Mouse (Mus musculus) adrenal gland (tissue): ENCODE data around the gene Nusap1.
"Not testable (repeated sequence)": the region's sequence is repeated elsewhere in the genome, so short reads cannot be mapped to it uniquely, and the experiment has no call there.

ENCODE experiments used
- intact Hi-C: fragments of 180-260 bp; cut with DNase I; formaldehyde crosslinking; loops from one replicate; pipeline ENCODE4 v1.15.1; 2025
- long read RNA-seq, 2 experiments: library from polyadenylated mRNA; unstranded; transcript quantifications; one replicate each; pipeline ENCODE4 v2.0.0; 2020; ENCODE audit warnings: borderline replicate concordance in 1 of 2; ENCODE audit not compliant: insufficient replicate concordance in 1 of 2

Nusap1 gene
- long read RNA-seq, experiment 1, partial matches to known transcripts = 0 of 3 reads
- long read RNA-seq, experiment 1, other reads (novel, unspliced or antisense) = 0 of 3 reads
- long read RNA-seq, experiment 2, partial matches to known transcripts = 0 of 2 reads
- long read RNA-seq, experiment 2, other reads (novel, unspliced or antisense) = 0 of 2 reads

GRCm38 (mm10) chr2:119618199-119618982 lies at the start of gene Nusap1, which contains the start of gene Oip5:
Nusap1 (plus strand) TSS chr2:119618298.
Oip5 (minus strand) TSS chr2:119618469.
- intact Hi-C loops = loop anchor here (10.0 kb wide), 1 partner anchor 46 kb away; the partner anchor contains the start of gene Ndufaf1

GRCm38 (mm10) chr2:119572471-119572870 lies 45.6 kb upstream of the Nusap1 start:
- intact Hi-C loops = no loop called here

GRCm38 (mm10) chr2:119581571-119581970 lies 36.5 kb upstream of the Nusap1 start:
- intact Hi-C loops = no loop called here

- intact Hi-C loops = no loop called here
Observed at GRCm38 (mm10) chr2:119583439-119583838, 34.7 kb upstream of the Nusap1 start.

- intact Hi-C loops = no loop called here
Observed at GRCm38 (mm10) chr2:119584282-119584681, 33.8 kb upstream of the Nusap1 start.

GRCm38 (mm10) chr2:119587383-119587782 lies 30.7 kb upstream of the Nusap1 start:
- intact Hi-C loops = loop anchor here (5.0 kb wide), 1 partner anchor 45 kb away; no protein-coding TSS in a partner anchor

- intact Hi-C loops = no loop called here
Observed at GRCm38 (mm10) chr2:119591247-119591646, 26.9 kb upstream of the Nusap1 start.

GRCm38 (mm10) chr2:119593765-119594112 lies 24.4 kb upstream of the Nusap1 start:
- intact Hi-C loops = no loop called here

GRCm38 (mm10) chr2:119594113-119594981 lies 23.8 kb upstream of the Nusap1 start:
- intact Hi-C loops = no loop called here

GRCm38 (mm10) chr2:119595308-119595707 lies 22.8 kb upstream of the Nusap1 start:
- intact Hi-C loops = no loop called here

GRCm38 (mm10) chr2:119596781-119597330 lies 21.2 kb upstream of the Nusap1 start:
- intact Hi-C loops = no loop called here

GRCm38 (mm10) chr2:119601027-119601426 lies 17.1 kb upstream of the Nusap1 start:
- intact Hi-C loops = no loop called here

GRCm38 (mm10) chr2:119601575-119601974 lies 16.5 kb upstream of the Nusap1 start:
- intact Hi-C loops = not testable (repeated sequence)

- intact Hi-C loops = no loop called here
Observed at GRCm38 (mm10) chr2:119602488-119602887, 15.6 kb upstream of the Nusap1 start.

GRCm38 (mm10) chr2:119603909-119604308 lies 14.2 kb upstream of the Nusap1 start:
- intact Hi-C loops = no loop called here

GRCm38 (mm10) chr2:119605361-119605973 lies 12.6 kb upstream of the Nusap1 start:
- intact Hi-C loops = no loop called here

GRCm38 (mm10) chr2:119607023-119607422 lies 11.1 kb upstream of the Nusap1 start:
- intact Hi-C loops = no loop called here

GRCm38 (mm10) chr2:119617841-119618198 lies 278 bp upstream of the Nusap1 start:
- intact Hi-C loops = loop anchor here (10.0 kb wide), 1 partner anchor 47 kb away; the partner anchor contains the start of gene Ndufaf1

- intact Hi-C loops = loop anchor here (10.0 kb wide), 1 partner anchor 46 kb away; the partner anchor contains the start of gene Ndufaf1
Observed at GRCm38 (mm10) chr2:119619002-119619401, 904 bp downstream of the Nusap1 start.

- intact Hi-C loops = no loop called here
Observed at GRCm38 (mm10) chr2:119621302-119621701, 3.2 kb downstream of the Nusap1 start.

- intact Hi-C loops = no loop called here
Observed at GRCm38 (mm10) chr2:119636781-119637180, 18.7 kb downstream of the Nusap1 start.
